Mouse (Mus musculus) G1E (cell line): Measurements from ENCODE around the gene Def6.

Experiments
- CTCF ChIP-seq: IDR thresholded peaks from 2 replicates; pipeline ENCODE4 v1.5.1; 2012; ENCODE audit warnings: low read depth, low read length, inconsistent platforms, mixed read lengths
- GATA1 ChIP-seq: IDR thresholded peaks from 2 replicates; pipeline ENCODE4 v1.6.1; 2012; ENCODE audit warnings: borderline replicate concordance, low read length, inconsistent platforms, mixed read lengths
- GATA2 ChIP-seq: IDR thresholded peaks from 2 replicates; pipeline ENCODE4 v1.6.1; 2012; ENCODE audit warnings: low read depth, low read length, inconsistent platforms, borderline replicate concordance
- POLR2AphosphoS5 ChIP-seq: IDR thresholded peaks from 2 replicates; pipeline ENCODE4 v1.6.1; 2012; ENCODE audit warnings: low read depth, low read length, inconsistent platforms; ENCODE audit not compliant: insufficient replicate concordance
- TAL1 ChIP-seq: conservative IDR thresholded peaks from 2 replicates; pipeline ENCODE4 v1.6.1; 2012; ENCODE audit warnings: low read depth, low read length, inconsistent platforms, mixed read lengths

DNA sequence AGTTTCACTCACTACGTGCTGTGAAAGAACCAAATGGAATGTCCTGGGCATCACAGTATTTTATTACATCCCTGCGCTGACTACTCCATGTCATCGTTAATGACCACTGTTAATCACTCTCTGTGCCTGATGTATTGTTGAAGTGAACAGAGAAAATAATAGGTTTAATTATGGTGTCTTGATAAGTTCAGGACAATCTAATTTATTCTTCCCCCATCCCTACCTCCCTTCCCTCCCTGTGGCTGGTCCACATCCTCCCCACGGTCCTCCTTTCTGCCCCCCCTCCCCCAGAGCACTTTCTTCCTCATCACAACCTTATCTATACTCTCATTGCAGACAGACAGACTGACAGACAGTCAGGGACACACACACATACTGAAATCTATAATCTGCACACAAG is 47.2 kb downstream of the Def6 start:
- TF ChIP-seq CTCF = no peak
- no peak for TF ChIP-seq TAL1
- TF ChIP-seq GATA2 = no peak
- no peak for TF ChIP-seq GATA1
- no peak for TF ChIP-seq POLR2AphosphoS5
